Mouse (Mus musculus) midbrain, embryonic 16.5 days (tissue): ENCODE measurements around the gene Man1b1. TPM values are rescaled to one million over a fixed set of nuclear protein-coding genes. Genes with fewer than 3 reads are reported as not detected.
A peak's percentile ranks its signal among the peaks of the same experiment; 100 is the strongest.

ENCODE experiments used
- ATAC-seq: fragments of 200-750 bp; cut with Nextera tagmentation; 2 replicates; pipeline ENCODE4 v1.8.0; 2017; ENCODE audit warnings: moderate TSS enrichment
- H3K27ac ChIP-seq: fragments of 300-500 bp; sonication (generic); 2 replicates; pipeline ENCODE4 v1.5.1; 2014; ENCODE audit warnings: mild to moderate bottlenecking, low read length, mixed read lengths
- H3K27me3 ChIP-seq: fragments of 300-500 bp; sonication (generic); 2 replicates; pipeline ENCODE4 v1.6.1; 2014; ENCODE audit warnings: low read depth, low read length, mixed read lengths; ENCODE audit not compliant: control insufficient read depth, insufficient read depth
- H3K36me3 ChIP-seq: fragments of 300-500 bp; sonication (generic); 2 replicates; pipeline ENCODE4 v1.6.1; 2014; ENCODE audit warnings: mild to moderate bottlenecking, low read length, moderate library complexity, mixed read lengths; ENCODE audit not compliant: control insufficient read depth, insufficient read depth
- H3K4me1 ChIP-seq: fragments of 300-500 bp; sonication (generic); 2 replicates; pipeline ENCODE4 v1.6.1; 2014; ENCODE audit warnings: mild to moderate bottlenecking, low read length, mixed read lengths; ENCODE audit not compliant: control insufficient read depth, insufficient read depth
- H3K4me2 ChIP-seq: fragments of 300-500 bp; sonication (generic); 2 replicates; pipeline ENCODE4 v1.6.1; 2014; ENCODE audit warnings: mild to moderate bottlenecking, low read length, mixed read lengths
- H3K4me3 ChIP-seq: fragments of 300-500 bp; sonication (generic); 2 replicates; pipeline ENCODE4 v1.5.1; 2014; ENCODE audit warnings: low read depth, mild to moderate bottlenecking, low read length, moderate library complexity, mixed read lengths
- H3K9ac ChIP-seq: fragments of 300-500 bp; sonication (generic); 2 replicates; pipeline ENCODE4 v1.6.1; 2014; ENCODE audit warnings: low read depth, low read length, mixed read lengths
- H3K9me3 ChIP-seq: fragments of 300-500 bp; sonication (generic); replicated peaks from 2 replicates; pipeline ENCODE4 v1.6.1; 2014; ENCODE audit warnings: mild to moderate bottlenecking, low read length, mixed read lengths; ENCODE audit not compliant: control insufficient read depth, poor library complexity, severe bottlenecking
- WGBS: fragments of 180-500 bp; shearing (Covaris S2); extraction: QIAGEN DNeasy Blood & Tissue Kit; methylation state at CpG from one replicate; pipeline ENCODE4 v1.1.7; 2014; 5-methylcytosine and 5-hydroxymethylcytosine counted together
- polyA plus RNA-seq: library from polyadenylated mRNA; unstranded; fragments of >200 nt; fragmentation: Nextera tagmentation; extraction: Ambion mirVana; gene quantifications from 2 replicates; pipeline ENCODE4 v1.2.1, GENCODE M21; 2015

Gene Man1b1
- polyA plus RNA-seq, 1 experiment from 2014 or later, result 50.7 TPM

GRCm38 (mm10) chr2:25365091-25365761, 33.1 kb downstream of the Man1b1 start, which contains the start of gene Uap1l1:
Gene Uap1l1, minus strand, starts transcription at chr2:25365682.
- Histone ChIP-seq H3K4me3 (peak within 1 kb of the TSS; percentile 52), H3K4me2 (peak within 1 kb of the TSS; percentile 96), H3K4me1 (0 out of 2 replicates have a peak, but pooled peaks cover 8% of the 10 kb centered on the region), H3K9ac (peak within 1 kb of the TSS; percentile 71), H3K27me3 (peaks cover 23% of the 10 kb centered on the region), H3K27ac (no peak within 1 kb of the TSS), H3K9me3 (no peaks in the 10 kb centered on the region), H3K36me3 (no peaks in the 10 kb centered on the region)
- ATAC-seq, result peak; percentile 73
- WGBS, result under 1% methylated on average over 54 of the region's 54 CpGs

GRCm38 (mm10) chr2:25369996-25370395, 37.9 kb downstream of the Man1b1 start:
- Histone ChIP-seq H3K4me2 (no peak overlapping the region), H3K36me3 (no peaks in the 10 kb centered on the region)

GRCm38 (mm10) chr2:25371764-25372643, 39.9 kb downstream of the Man1b1 start, which contains the start of gene Sapcd2:
Gene Sapcd2, plus strand, starts transcription at chr2:25372321.
- H3K4me2 ChIP-seq, result peak within 1 kb of the TSS; percentile 80
- peak within 1 kb of the TSS; percentile 71 for H3K9ac ChIP-seq
- peak within 1 kb of the TSS; percentile 67 for H3K4me3 ChIP-seq
- no peaks in the 10 kb centered on the region for H3K36me3 ChIP-seq
- ATAC-seq, result peak; percentile 94
- no peaks in the 10 kb centered on the region for H3K9me3 ChIP-seq
- peaks cover 7% of the 10 kb centered on the region for H3K4me1 ChIP-seq
- peak within 1 kb of the TSS; percentile 19; the same call in 1 of the 2 replicates for H3K27ac ChIP-seq
- WGBS, result under 1% methylated on average over 65 of the region's 65 CpGs
- H3K27me3 ChIP-seq, result peaks cover 3% of the 10 kb centered on the region; the same call in 1 of the 2 replicates

More at GRCm38 (mm10) chr2:25369996-25370395, 37.9 kb downstream of the Man1b1 start:
- Histone ChIP-seq H3K9me3 (no peaks in the 10 kb centered on the region), H3K4me3 (no peak overlapping the region), H3K9ac (no peak overlapping the region), H3K27me3 (peaks cover 9% of the 10 kb centered on the region), H3K27ac (no peak overlapping the region), H3K4me1 (peaks cover 13% of the 10 kb centered on the region)
- no peak for ATAC-seq
- WGBS, result 91% methylated on average over 3 of the region's 3 CpGs

GRCm38 (mm10) chr2:25372644-25373391, 40.7 kb downstream of the Man1b1 start:
- H3K36me3 ChIP-seq, result no peaks in the 10 kb centered on the region
- peaks cover 7% of the 10 kb centered on the region for H3K4me1 ChIP-seq
- H3K27me3 ChIP-seq, result peaks cover 3% of the 10 kb centered on the region; the same call in 1 of the 2 replicates
- H3K9ac ChIP-seq, result peak overlapping the region; percentile 71
- peak; percentile 16 for ATAC-seq
- peak overlapping the region; percentile 67 for H3K4me3 ChIP-seq
- WGBS, result 2% methylated on average over 42 of the region's 42 CpGs
- H3K9me3 ChIP-seq, result no peaks in the 10 kb centered on the region
- H3K4me2 ChIP-seq, result peak overlapping the region; percentile 80
- H3K27ac ChIP-seq, result no peak overlapping the region

- Histone ChIP-seq H3K27me3 (peaks cover under 1% of the 10 kb centered on the region; the same call in 1 of the 2 replicates), H3K4me2 (peak overlapping the region; percentile 80), H3K27ac (no peak overlapping the region), H3K36me3 (no peaks in the 10 kb centered on the region), H3K9ac (no peak overlapping the region), H3K9me3 (no peaks in the 10 kb centered on the region), H3K4me1 (peaks cover 7% of the 10 kb centered on the region), H3K4me3 (peak overlapping the region; percentile 67)
- 7% methylated on average over 2 of the region's 2 CpGs for WGBS
- ATAC-seq, result no peak
These were observed 41.3 kb downstream of the Man1b1 start for GRCm38 (mm10) chr2:25373431-25373830.

- Histone ChIP-seq H3K9me3 (no peaks in the 10 kb centered on the region), H3K4me3 (no peak overlapping the region), H3K27me3 (no peaks in the 10 kb centered on the region), H3K4me1 (peaks cover 6% of the 10 kb centered on the region), H3K36me3 (no peaks in the 10 kb centered on the region), H3K9ac (no peak overlapping the region), H3K4me2 (no peak overlapping the region), H3K27ac (no peak overlapping the region)
- 57% methylated on average over 4 of the region's 4 CpGs for WGBS
- no peak for ATAC-seq
These were observed 44.5 kb downstream of the Man1b1 start for GRCm38 (mm10) chr2:25376589-25376988.

- no peak for ATAC-seq
- Histone ChIP-seq H3K9ac (no peak overlapping the region), H3K36me3 (no peaks in the 10 kb centered on the region), H3K4me3 (no peak overlapping the region), H3K27ac (no peak overlapping the region), H3K27me3 (no peaks in the 10 kb centered on the region), H3K4me2 (no peak overlapping the region), H3K9me3 (no peaks in the 10 kb centered on the region), H3K4me1 (no peaks in the 10 kb centered on the region)
- WGBS, result 74% methylated on average over 5 of the region's 5 CpGs
These were observed 52.4 kb downstream of the Man1b1 start for GRCm38 (mm10) chr2:25384492-25384891.

- H3K36me3 ChIP-seq, result no peaks in the 10 kb centered on the region
- no peak overlapping the region for H3K4me3 ChIP-seq
- H3K27me3 ChIP-seq, result peaks cover 20% of the 10 kb centered on the region
- H3K9me3 ChIP-seq, result no peaks in the 10 kb centered on the region
- peaks cover 5% of the 10 kb centered on the region; the same call in 1 of the 2 replicates for H3K4me1 ChIP-seq
- no peak overlapping the region for H3K27ac ChIP-seq
- no peak overlapping the region for H3K4me2 ChIP-seq
- H3K9ac ChIP-seq, result no peak overlapping the region
- 74% methylated on average over 5 of the region's 5 CpGs for WGBS
- ATAC-seq, result no peak
These were observed 59.1 kb downstream of the Man1b1 start for GRCm38 (mm10) chr2:25391266-25391665.
